Mouse (Mus musculus) midbrain, embryonic 16.5 days (tissue): ENCODE data around the gene Kazald1. TPM values are rescaled to one million over a fixed set of nuclear protein-coding genes. Genes with fewer than 3 reads are reported as not detected.
A peak's percentile ranks its signal among the peaks of the same experiment; 100 is the strongest.

Experiments used
- ATAC-seq: fragments of 200-750 bp; cut with Nextera tagmentation; 2 replicates; pipeline ENCODE4 v1.8.0; 2017; ENCODE audit warnings: moderate TSS enrichment
- H3K27ac ChIP-seq: fragments of 300-500 bp; sonication (generic); 2 replicates; pipeline ENCODE4 v1.5.1; 2014; ENCODE audit warnings: mild to moderate bottlenecking, low read length, mixed read lengths
- H3K27me3 ChIP-seq: fragments of 300-500 bp; sonication (generic); 2 replicates; pipeline ENCODE4 v1.6.1; 2014; ENCODE audit warnings: low read depth, low read length, mixed read lengths; ENCODE audit not compliant: control insufficient read depth, insufficient read depth
- H3K36me3 ChIP-seq: fragments of 300-500 bp; sonication (generic); 2 replicates; pipeline ENCODE4 v1.6.1; 2014; ENCODE audit warnings: mild to moderate bottlenecking, low read length, moderate library complexity, mixed read lengths; ENCODE audit not compliant: control insufficient read depth, insufficient read depth
- H3K4me1 ChIP-seq: fragments of 300-500 bp; sonication (generic); 2 replicates; pipeline ENCODE4 v1.6.1; 2014; ENCODE audit warnings: mild to moderate bottlenecking, low read length, mixed read lengths; ENCODE audit not compliant: control insufficient read depth, insufficient read depth
- H3K4me2 ChIP-seq: fragments of 300-500 bp; sonication (generic); 2 replicates; pipeline ENCODE4 v1.6.1; 2014; ENCODE audit warnings: mild to moderate bottlenecking, low read length, mixed read lengths
- H3K4me3 ChIP-seq: fragments of 300-500 bp; sonication (generic); 2 replicates; pipeline ENCODE4 v1.5.1; 2014; ENCODE audit warnings: low read depth, mild to moderate bottlenecking, low read length, moderate library complexity, mixed read lengths
- H3K9ac ChIP-seq: fragments of 300-500 bp; sonication (generic); 2 replicates; pipeline ENCODE4 v1.6.1; 2014; ENCODE audit warnings: low read depth, low read length, mixed read lengths
- H3K9me3 ChIP-seq: fragments of 300-500 bp; sonication (generic); replicated peaks from 2 replicates; pipeline ENCODE4 v1.6.1; 2014; ENCODE audit warnings: mild to moderate bottlenecking, low read length, mixed read lengths; ENCODE audit not compliant: control insufficient read depth, poor library complexity, severe bottlenecking
- WGBS: fragments of 180-500 bp; shearing (Covaris S2); extraction: QIAGEN DNeasy Blood & Tissue Kit; methylation state at CpG from one replicate; pipeline ENCODE4 v1.1.7; 2014; 5-methylcytosine and 5-hydroxymethylcytosine counted together
- polyA plus RNA-seq: library from polyadenylated mRNA; unstranded; fragments of >200 nt; fragmentation: Nextera tagmentation; extraction: Ambion mirVana; gene quantifications from 2 replicates; pipeline ENCODE4 v1.2.1, GENCODE M21; 2015

Gene Kazald1
- polyA plus RNA-seq, 1 experiment from 2014 or later, result 1.9 TPM

- H3K27me3 ChIP-seq, result no peaks in the 10 kb centered on the region
- peak overlapping the region; percentile 63; the same call in 1 of the 2 replicates for H3K9ac ChIP-seq
- peak overlapping the region; percentile 68 for H3K4me2 ChIP-seq
- no peak overlapping the region for H3K4me3 ChIP-seq
- 83% methylated on average over 7 of the region's 7 CpGs for WGBS
- ATAC-seq, result no peak
- H3K36me3 ChIP-seq, result peaks cover 2% of the 10 kb centered on the region
- H3K9me3 ChIP-seq, result no peaks in the 10 kb centered on the region
- peaks cover 21% of the 10 kb centered on the region for H3K4me1 ChIP-seq
- peak overlapping the region; percentile 95 for H3K27ac ChIP-seq
Observed at GRCm38 (mm10) chr19:45056908-45057698, 17.9 kb upstream of the Kazald1 start.

GRCm38 (mm10) chr19:45057724-45058112 lies 17.3 kb upstream of the Kazald1 start:
- H3K4me2 ChIP-seq, result peak overlapping the region; percentile 68
- peak overlapping the region; percentile 95 for H3K27ac ChIP-seq
- no peaks in the 10 kb centered on the region for H3K9me3 ChIP-seq
- H3K9ac ChIP-seq, result peak overlapping the region; percentile 63
- H3K27me3 ChIP-seq, result no peaks in the 10 kb centered on the region
- H3K36me3 ChIP-seq, result peaks cover 2% of the 10 kb centered on the region
- ATAC-seq, result no peak
- peaks cover 21% of the 10 kb centered on the region for H3K4me1 ChIP-seq
- WGBS, result 44% methylated on average over 7 of the region's 7 CpGs
- H3K4me3 ChIP-seq, result peak overlapping the region; percentile 56

GRCm38 (mm10) chr19:45058113-45058839 lies 16.8 kb upstream of the Kazald1 start:
- peaks cover 21% of the 10 kb centered on the region for H3K4me1 ChIP-seq
- H3K36me3 ChIP-seq, result peaks cover 2% of the 10 kb centered on the region
- no peaks in the 10 kb centered on the region for H3K9me3 ChIP-seq
- H3K9ac ChIP-seq, result peak overlapping the region; percentile 83
- H3K4me3 ChIP-seq, result peak overlapping the region; percentile 56
- no peaks in the 10 kb centered on the region for H3K27me3 ChIP-seq
- H3K27ac ChIP-seq, result peak overlapping the region; percentile 95
- H3K4me2 ChIP-seq, result peak overlapping the region; percentile 68
- under 1% methylated on average over 34 of the region's 34 CpGs for WGBS
- peak; percentile 94 for ATAC-seq

GRCm38 (mm10) chr19:45058841-45059240 lies 16.2 kb upstream of the Kazald1 start:
- Histone ChIP-seq H3K36me3 (peaks cover 2% of the 10 kb centered on the region), H3K27ac (peak overlapping the region; percentile 95), H3K9me3 (no peaks in the 10 kb centered on the region), H3K4me2 (peak overlapping the region; percentile 68), H3K9ac (peak overlapping the region; percentile 83), H3K27me3 (no peaks in the 10 kb centered on the region), H3K4me3 (peak overlapping the region; percentile 56), H3K4me1 (peaks cover 21% of the 10 kb centered on the region)
- WGBS, result 1% methylated on average over 14 of the region's 14 CpGs
- ATAC-seq, result no peak

GRCm38 (mm10) chr19:45063565-45064292 lies 11.3 kb upstream of the Kazald1 start:
- peaks cover 9% of the 10 kb centered on the region for H3K4me1 ChIP-seq
- no peak overlapping the region for H3K27ac ChIP-seq
- H3K27me3 ChIP-seq, result peaks cover 31% of the 10 kb centered on the region
- ATAC-seq, result peak; percentile 50; the same call in 1 of the 2 replicates
- peak overlapping the region; percentile 48; the same call in 1 of the 2 replicates for H3K9ac ChIP-seq
- no peaks in the 10 kb centered on the region for H3K9me3 ChIP-seq
- peak overlapping the region; percentile 36 for H3K4me2 ChIP-seq
- H3K36me3 ChIP-seq, result no peaks in the 10 kb centered on the region
- no peak overlapping the region for H3K4me3 ChIP-seq
- 41% methylated on average over 20 of the region's 20 CpGs for WGBS

GRCm38 (mm10) chr19:45065226-45065625 lies 9.8 kb upstream of the Kazald1 start:
- H3K9ac ChIP-seq, result 0 out of 2 replicates have a peak overlapping the region, but pooled peaks have one; percentile 34
- H3K9me3 ChIP-seq, result no peaks in the 10 kb centered on the region
- H3K27me3 ChIP-seq, result peaks cover 34% of the 10 kb centered on the region
- ATAC-seq, result no peak
- H3K27ac ChIP-seq, result no peak overlapping the region
- H3K4me2 ChIP-seq, result no peak overlapping the region
- H3K36me3 ChIP-seq, result no peaks in the 10 kb centered on the region
- whole genome bisulfite sequencing, result 6% methylated on average over 20 of the region's 21 CpGs
- peaks cover 4% of the 10 kb centered on the region; the same call in 1 of the 2 replicates for H3K4me1 ChIP-seq
- H3K4me3 ChIP-seq, result no peak overlapping the region

GRCm38 (mm10) chr19:45067170-45067569 lies 7.9 kb upstream of the Kazald1 start:
- Histone ChIP-seq H3K27ac (no peak overlapping the region), H3K4me1 (peaks cover 4% of the 10 kb centered on the region; the same call in 1 of the 2 replicates), H3K4me3 (no peak overlapping the region), H3K27me3 (peaks cover 40% of the 10 kb centered on the region), H3K4me2 (no peak overlapping the region), H3K36me3 (no peaks in the 10 kb centered on the region), H3K9ac (no peak overlapping the region), H3K9me3 (no peaks in the 10 kb centered on the region)
- ATAC-seq, result no peak
- whole genome bisulfite sequencing, result 23% methylated on average over 17 of the region's 17 CpGs

- Histone ChIP-seq H3K4me2 (no peak overlapping the region), H3K27ac (no peak overlapping the region), H3K4me1 (peaks cover 4% of the 10 kb centered on the region; the same call in 1 of the 2 replicates), H3K4me3 (no peak overlapping the region), H3K9me3 (no peaks in the 10 kb centered on the region), H3K36me3 (no peaks in the 10 kb centered on the region), H3K9ac (no peak overlapping the region), H3K27me3 (peaks cover 40% of the 10 kb centered on the region)
- 76% methylated on average over 7 of the region's 7 CpGs for WGBS
- no peak for ATAC-seq
Observed at GRCm38 (mm10) chr19:45067758-45068510, 7.1 kb upstream of the Kazald1 start.
